Mouse (Mus musculus) thymus, adult 2 months (tissue): Measurements from ENCODE around the gene Gcc2.
"Not testable (repeated sequence)": the region's sequence is repeated elsewhere in the genome, so short reads cannot be mapped to it uniquely, and the experiment has no call there.

Source experiments
- CTCF ChIP-seq: fragments of 200-500 bp; IDR thresholded peaks from 2 replicates; pipeline ENCODE4 v1.5.1; 2012; ENCODE audit warnings: mild to moderate bottlenecking, control low read depth, low read length, moderate library complexity, borderline replicate concordance; ENCODE audit not compliant: control insufficient read depth, poor library complexity, insufficient read depth; ENCODE audit errors: extremely low read depth
- POLR2A ChIP-seq: fragments of 200-500 bp; IDR thresholded peaks from 2 replicates; pipeline ENCODE4 v1.6.1; 2012; ENCODE audit warnings: mild to moderate bottlenecking, low read length, control low read depth, moderate library complexity; ENCODE audit not compliant: control insufficient read depth, poor library complexity, insufficient read depth; ENCODE audit errors: extremely low read depth

DNA sequence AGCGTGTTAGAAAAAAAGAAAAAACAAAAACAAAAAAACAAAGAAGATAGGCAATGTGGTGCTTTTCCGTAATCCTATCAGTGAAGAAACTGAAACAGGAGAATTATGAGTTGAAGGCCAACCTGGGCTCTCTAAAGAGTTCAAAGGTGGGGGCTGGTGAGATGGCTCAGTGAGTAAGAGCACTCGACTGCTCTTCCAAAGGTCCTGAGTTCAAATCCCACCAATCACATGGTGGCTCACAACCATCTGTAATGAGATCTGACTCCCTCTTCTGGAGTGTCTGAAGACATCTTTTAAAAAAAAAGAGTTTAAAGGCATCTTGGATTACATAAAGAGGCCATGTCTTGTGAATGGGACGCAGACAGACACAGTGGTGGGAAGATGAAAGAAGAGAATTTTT is 81.8 kb downstream of the Gcc2 start:
- not testable (repeated sequence) for TF ChIP-seq CTCF, POLR2A
